Mouse (Mus musculus): Measurements from ENCODE around the gene Stk11. TPM values are rescaled to one million over a fixed set of nuclear protein-coding genes. Genes with fewer than 3 reads are reported as not detected.
A peak's percentile ranks its signal among the peaks of the same experiment; 100 is the strongest.

Stk11 gene
- total RNA-seq, 1 experiment from 2014 or later: 154 TPM

DNA sequence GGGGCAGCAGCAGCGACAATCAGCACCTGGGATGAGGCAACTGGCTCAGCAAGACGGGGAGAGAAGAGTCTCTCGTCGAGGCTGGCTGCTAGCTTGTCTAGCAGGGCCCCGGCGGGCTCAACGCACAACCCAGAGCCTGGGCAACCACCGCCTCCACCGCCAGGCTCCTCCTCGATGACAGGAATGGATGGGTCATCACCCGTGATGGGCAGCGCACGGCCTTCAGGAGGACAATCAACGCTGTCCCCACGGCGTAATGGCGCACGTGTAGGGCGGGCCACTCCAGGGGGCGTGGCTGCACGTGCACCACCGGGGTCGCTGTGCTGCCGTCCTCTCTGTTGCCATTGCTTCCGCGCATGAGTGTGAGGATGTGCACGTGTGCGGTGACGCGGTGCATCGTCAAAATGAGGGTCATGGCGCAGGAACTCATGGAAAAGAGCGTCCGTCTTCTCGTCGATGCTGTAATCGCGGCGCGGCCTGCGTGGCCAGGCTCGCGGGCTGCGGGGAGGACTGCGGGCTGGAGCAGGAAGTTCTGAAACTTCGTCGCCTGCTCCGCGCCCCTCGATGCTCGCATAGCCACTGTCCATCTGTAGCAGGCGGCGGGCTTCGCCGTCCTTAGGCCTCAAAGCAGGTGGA is 15.8 kb downstream of the Stk11 start:
- DNase-seq: peak; percentile 71

DNA sequence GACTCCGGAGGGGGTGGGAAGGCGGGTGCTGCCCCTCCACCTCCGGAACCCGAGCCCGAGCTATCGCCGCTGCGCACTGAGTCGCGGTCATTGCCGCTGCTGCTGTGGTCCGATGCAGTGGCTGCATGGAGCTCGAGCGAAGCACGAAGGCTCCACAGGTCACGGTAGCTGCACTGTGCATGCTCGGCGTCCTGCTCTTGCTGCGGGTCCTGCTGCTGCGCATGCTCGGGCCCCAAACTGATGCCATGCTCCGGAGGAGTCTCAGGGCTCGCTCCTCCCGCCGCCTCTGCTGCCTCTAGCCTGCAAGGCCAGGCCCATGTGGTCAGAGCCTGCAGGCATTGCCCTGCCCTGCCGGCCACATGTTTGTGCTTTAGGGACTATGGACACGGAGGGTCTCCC is 16.3 kb downstream of the Stk11 start:
- no peak for DNase-seq

DNA sequence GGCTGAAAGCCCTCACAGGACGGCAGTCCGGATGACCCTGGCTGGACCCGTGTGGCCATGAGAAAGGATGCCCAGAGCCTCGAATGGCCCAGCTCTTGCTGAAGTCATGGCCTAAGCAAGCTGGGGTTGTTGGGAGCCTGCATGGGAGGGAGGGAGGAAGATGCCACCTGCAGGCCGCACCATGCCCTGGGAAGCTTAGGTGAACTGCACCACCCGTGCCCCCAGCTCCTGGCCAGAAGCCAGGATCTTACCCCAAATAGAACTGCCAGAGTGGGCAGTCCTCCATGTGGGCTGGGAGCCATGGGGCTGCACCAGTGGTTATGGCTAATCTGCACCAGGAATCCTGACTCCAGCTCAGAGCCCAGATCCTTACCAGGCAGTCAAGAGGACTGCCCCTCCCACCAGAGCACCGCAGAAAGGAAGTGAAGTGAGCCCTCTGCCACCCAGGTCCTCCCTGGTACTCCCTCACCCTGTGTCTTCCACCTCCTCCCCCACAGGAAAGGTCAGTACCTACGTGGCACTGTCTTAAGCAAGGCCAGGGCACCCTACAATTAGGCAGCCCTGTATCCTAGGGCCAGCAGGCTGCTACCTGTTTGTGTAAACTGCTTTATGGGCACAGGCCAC is 17.7 kb downstream of the Stk11 start:
- DNase-seq: no peak

DNA sequence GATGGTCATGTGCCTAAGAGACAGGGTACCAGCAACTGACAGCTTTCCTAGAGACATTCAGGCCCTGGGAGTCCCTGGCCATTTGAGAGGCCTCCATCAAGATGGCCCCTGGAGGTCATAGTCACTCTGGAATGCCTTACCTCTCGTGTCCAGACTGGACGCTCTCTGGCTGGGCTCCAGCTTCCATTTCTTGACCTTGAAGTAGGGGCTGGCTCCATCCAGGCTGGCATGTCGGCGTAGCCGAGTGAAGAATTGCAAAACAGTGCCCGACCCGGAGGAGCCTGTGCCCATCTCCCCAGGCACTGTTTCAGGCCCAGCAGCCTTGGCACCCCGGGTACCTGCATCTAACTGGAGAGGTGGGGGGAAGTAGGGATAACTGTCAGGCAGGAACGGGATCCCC is 18.8 kb downstream of the Stk11 start:
- DNase-seq: no peak

DNA sequence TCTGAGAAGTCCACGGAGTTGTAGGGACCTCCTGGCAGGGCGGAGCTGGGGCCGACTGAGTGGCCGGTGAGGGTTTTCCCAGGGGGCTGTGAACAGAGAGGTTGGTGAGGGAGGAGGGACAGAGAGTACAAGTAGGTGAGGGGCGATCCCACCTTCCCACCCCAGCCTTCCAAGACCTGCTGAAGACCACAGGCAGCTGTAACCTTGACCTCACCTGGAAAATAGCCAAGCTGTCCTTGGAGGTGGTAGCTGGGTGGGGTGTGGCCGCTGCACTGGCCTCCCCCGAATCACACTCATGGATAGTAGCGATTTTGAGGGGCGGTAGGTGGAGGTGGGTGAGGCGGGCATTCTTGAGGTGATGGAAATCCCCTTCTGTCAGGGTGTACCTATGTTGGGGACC is 19.6 kb downstream of the Stk11 start:
- DNase-seq: no peak

DNA sequence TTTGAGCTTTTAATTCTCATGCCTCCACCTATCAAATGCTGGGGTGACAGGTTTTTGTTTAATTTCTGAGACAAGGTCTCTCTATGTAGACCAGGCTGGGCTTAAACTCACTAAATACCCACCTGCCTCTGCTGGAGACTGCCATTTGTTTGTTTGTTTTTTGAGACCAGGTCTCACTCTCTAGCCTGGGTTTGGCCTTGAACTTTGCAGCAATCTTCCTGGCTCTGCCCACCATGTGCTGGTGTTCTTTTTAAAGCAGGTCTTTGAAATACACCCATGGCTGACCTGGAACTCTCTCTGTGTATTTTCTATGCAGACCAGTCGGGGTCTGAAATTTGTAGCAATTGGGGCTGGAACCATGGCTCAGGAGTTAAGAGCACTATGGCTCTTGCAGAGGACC is 20.0 kb downstream of the Stk11 start:
- DNase-seq: no peak

DNA sequence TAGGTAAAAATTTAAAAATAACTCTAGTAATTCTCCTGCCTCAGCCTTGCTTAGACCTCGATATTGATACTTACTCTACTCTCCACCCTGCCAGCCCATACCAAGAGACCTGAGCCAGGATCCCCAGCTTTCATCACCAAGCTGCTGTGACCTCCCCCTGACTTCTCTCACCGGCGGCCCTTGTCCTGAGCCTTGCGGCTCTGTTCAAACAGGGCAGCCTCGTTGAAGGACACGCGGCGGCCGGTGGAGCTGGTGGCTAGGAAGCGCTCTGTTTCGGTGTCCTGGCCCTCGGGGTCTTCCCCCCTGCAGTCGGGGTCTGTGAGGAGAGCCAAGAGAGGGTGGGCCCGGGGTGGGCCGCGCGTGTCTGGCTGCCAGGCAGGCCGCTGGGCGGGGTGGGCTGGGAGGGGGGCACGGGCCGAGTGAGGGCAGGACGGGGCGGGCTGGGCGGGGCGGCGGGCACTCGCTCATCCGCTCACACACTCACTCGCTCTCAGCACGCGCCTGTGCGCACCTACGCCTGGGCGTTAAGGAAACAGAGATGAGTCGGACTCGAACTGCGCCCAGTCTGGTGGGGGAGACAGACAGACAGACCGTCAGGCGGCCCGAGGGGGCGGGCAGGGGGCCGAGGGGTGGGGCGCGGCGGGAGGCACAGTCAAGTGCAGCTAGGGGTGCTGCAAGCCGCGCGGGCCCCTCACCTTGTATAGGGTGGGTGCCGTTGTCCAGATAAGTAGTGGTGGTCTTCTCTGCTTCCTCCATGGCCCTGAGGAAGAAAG is 20.8 kb downstream of the Stk11 start:
- no peak for DNase-seq

DNA sequence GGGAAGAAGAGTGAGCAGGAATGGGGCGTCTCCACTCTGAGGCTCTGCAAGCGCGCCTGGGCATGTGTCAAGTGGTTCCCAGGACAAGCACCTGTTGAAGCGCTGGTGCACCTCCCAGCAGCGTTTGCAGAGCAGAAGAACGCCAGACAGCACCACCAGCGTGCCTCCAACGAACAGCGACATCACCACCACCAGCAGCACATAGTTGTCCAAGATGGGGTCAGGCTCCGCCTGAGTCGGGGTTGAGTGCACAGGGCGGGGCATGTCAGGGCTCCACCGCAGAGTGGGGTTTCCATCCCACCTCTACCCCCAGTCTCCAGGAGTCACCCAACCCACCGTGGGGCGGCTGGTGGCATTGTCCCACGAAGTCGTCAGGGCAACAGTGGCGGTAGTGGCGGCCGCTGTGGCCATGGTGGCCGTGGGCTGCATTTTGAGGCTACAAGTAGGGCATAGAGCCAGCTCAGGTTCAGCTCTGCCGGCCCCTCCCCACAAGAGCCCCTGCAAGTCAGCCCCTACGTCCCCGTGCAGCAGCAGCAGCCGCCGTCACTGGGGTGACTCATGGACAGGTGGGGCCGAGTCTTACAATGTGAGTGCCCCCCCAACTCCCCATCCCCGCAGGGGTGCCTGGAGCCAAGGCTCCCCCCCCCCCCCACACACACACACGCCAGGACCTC is 21.5 kb downstream of the Stk11 start:
- no peak for DNase-seq

DNA sequence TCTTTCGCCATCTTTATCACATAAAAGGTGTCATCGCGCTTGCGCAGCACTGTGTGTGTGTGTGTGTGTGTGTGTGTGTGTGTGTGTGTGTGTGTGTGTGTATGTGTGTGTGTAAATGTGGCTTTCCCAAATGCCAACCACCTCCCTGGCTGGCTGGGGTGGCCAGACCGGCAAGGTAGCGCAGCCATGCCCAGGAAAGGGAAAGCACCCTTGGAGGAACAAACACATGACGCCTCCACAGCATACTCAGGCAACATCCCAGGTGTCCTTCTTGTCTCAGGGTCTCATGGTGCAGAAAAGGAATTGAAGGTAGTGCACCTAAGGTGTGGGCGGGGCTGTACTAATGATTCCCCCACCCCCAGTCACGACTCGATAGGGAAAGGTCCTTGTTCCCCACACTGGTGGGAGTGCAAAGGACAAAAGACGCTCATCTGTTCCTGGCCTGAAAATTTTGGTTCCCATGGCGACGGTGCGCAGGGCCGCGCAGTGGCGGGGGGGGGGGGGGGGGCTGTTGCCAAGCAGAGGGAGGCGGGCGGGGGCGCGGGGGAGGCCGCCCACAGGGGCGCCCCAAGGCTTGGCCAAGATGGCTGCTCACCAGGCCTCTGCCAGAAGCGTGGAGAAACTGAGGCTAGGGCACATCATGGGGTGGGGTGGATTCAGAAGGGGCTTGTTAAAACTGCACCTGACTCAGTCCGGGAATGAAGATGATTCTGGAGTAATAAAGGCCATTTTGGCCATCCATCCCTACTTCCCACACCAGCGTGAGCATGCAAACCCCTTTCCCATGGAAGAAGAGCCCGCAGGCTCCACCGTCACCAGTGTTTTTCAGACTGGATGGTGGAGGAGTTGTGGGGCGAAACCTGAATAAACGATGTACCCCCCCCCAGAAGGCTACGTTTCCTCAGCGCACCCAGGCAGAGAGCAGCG is 22.3 kb downstream of the Stk11 start:
- DNase-seq: no peak

DNA sequence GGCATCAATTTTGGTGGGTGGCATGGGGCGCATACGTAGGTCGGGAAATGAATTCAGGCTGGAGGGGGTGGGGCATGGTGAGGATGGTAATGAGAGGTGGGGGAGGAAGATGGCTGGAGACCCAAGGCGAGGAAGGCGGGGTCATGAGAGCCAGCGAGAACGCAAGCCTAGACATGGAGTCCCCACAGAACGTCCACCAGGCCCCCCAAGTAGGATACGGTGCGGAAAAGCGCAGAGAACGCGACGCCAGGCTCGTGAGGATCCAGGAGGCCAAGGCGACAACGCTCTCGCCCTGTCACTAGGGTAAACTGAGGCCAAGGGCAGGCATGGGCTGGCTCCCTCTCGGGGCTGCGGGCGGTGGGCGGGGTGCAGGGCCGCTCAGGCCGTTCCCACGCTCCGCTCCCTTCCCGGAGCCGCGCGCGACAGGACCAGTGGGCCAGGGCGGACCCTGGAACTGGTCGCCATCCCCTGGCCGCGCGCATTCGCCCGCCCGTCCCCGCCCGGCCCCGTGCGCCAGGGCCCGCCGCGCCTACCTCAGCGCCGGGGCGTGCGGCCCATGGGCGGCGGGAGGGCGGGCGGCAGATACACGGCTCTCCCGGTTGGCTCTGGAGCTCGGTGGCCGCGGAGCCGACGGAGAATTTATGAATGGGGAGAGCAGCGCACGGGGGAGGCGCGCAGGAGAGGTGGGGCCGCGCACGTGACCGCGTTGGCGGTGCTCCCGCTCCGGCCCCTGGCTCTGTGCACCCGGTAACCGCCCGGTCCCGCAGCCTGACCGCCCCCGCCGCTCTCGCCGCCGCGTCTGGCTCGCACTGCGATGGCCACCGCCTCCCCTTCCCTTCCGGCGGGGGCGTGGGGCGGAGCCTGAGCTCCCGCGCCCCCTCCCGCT is 23.2 kb downstream of the Stk11 start, which contains the start of gene Atp5d:
Gene Atp5d, plus strand, starts transcription at position 80 of the 886 bp plus-strand sequence.
- DNase-seq: peak; percentile 76

DNA sequence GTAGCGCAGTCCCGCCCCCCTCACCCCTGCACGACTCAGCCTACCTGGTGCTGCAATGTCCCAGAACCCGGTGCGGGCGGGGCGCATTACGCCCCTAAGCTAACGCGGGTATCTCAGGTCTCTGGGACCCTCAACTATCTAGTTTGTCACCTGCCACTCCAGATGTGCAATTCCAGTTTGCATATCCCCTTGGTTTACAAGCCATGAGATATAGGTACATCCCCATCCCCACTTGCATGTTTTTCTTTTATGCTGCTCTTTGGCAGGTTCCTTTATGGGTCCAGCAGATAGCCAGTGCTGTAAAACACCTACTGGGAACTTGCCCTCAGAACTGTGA is 23.8 kb downstream of the Stk11 start:
- DNase-seq: no peak

DNA sequence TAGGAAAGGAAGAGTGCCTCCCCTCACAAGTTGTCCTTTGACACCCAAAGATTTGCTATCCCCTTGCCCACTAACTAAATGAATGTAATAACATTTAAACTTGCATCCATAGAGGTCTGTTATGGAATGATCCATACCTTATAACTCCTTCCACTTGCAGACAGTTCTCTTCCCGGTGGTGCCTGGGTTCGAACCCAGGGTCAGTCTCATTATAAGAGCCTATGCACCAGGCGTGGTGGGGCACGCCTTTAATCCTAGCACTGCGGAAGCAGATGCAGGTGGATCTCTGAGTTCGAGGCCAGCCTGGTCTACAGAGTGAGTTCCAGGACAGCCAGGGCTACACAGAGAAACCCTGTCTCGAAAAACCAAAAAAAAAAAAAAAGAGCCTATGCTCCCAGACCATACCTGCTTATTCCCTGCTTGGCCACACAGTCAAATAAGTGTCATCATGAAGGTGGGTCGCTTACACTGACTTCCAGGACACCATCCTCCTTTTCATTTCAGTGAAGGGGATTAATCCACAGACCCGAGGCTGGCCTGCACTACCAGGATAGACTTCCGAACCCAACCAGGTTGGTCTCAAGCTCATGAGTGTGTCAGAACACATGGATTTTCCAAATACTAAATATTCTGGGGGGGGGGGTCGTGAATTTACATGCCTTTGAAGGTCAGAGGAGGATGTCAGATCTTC is 24.5 kb downstream of the Stk11 start:
- DNase-seq: no peak

DNA sequence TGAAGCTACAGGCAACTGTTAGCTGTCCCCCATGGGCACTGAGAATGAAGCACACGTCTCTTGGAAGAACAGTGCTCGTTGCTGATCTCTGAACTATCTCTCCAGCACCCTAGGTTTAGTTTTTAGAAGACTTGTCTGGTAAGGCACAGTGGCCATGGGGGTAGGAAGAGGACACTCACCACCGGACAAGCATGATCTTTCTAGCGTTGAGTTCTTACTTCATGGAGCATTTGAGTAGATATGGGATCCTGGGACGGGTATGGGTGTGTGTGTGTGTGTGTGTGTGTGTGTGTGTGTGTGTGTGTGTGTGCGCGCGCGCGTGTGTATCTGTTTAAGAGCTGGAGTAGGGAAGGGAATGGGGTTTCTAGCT is 25.0 kb downstream of the Stk11 start, which contains the start of gene Cbarp:
Gene Cbarp, minus strand, starts transcription at position 170 of the 370 bp plus-strand sequence.
- DNase-seq: no peak

DNA sequence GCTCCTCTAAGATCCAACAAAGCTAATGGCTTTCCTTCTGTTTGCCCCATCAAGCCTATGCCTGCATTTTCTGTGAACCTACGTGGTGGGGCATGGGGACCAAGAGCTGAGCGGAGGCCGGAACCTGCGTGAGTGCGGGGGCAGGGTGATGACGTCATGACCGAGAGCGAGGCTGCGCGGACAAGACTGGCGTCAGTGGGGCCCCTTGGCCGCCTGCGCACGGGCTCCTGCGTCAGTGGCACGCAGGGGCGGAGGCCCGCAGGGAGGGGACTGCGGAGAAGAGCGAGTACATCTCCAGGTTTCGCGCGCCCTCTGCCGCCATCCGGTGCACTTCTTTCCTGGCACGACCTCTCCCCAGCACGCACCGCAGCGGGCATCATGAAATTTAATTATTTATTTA is 25.6 kb downstream of the Stk11 start:
- peak; percentile 95 for DNase-seq

DNA sequence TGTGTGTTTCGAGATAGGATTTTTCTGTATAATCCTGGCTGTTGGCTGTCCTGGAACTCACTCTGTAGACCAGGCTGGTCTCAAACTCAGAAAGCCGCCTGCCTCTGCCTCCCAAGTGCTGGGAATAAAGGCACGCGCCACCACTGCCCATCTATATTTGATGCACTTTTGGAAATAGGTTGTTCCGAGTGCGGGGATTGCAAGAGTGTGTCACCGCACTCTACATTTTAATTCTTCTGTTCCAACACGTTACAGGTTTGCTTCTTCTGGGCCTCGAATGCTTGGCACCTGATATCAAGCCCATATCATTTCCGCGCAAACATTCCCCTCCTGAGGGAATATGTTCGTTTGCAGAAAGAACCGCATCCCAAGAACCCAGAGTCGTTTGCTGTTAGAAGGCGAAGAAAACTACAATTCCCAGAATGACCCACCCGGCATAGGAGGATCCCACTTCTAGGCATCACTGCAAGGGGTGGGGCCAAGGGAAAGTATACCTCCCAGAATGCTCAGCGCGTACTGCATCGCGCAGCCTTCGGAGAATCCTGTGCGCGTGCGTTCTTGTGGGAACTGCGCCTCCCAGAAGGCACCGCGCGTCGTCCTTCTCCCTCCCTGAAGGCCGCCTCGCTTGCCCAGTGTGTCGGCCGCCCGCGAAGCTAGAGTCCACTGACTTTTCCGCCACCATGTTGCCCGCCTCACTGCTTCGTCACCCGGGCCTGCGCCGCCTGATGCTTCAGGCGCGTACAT is 26.4 kb downstream of the Stk11 start:
- peak; percentile 91 for DNase-seq

DNA sequence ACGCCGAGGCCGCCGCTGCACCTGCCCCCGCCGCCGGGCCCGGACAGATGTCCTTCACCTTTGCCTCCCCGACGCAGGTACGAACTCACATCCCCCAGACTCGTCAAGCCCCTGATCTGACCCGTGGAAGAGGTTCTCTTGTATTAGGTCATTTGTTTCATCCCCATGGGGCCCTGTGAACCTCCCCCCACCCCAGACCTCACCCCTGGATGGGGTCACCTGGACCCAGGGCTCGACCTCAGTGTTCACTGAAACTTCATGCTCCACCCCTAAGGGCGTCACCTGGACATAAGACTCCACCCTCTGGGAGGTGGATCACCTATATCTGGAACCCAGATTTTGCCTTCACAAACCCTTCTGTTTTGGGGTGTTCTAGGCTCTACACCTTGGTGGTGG is 26.9 kb downstream of the Stk11 start:
- no peak for DNase-seq

DNA sequence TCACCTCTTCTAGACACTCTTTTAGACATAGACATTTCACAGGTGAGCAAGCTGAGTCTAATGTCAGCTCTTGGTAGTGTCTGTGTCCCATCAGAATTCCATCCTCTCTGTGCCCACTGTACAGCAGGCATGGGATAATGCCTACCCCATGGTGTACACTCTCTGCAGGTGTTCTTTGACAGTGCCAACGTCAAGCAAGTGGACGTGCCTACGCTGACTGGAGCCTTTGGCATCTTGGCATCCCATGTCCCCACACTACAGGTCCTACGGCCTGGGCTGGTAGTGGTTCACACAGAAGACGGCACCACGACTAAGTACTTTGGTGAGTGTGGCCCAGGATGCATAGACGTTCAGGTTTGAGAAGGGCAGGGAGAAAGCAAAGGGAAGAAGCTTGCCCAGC is 28.1 kb downstream of the Stk11 start:
- no peak for DNase-seq

DNA sequence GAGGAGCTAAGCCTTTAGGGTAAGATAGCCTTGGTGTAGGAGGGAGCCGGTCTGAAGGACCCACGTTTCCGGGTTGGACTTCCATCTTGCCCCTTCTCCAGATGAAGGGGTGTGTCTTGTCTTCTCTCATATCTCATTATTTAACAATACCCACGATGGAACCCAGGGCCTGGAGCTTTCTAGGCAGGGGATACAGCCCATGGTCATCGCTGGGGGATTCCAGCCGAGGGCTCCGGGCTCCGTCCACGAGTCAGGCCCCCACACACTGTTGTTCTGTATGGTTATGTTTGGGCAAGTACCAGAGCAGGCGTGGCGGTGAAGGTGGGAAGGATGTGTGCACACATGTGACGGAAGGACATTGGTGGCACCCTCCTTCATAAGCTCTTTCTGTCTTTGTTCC is 28.6 kb downstream of the Stk11 start:
- DNase-seq: no peak
